Mouse (Mus musculus) urinary bladder, adult 2 months (tissue): ENCODE measurements around the gene Col12a1. TPM values are rescaled to one million over a fixed set of nuclear protein-coding genes. Genes with fewer than 3 reads are reported as not detected.

Experiments used
- DNase-seq: peaks from one replicate; pipeline ENCODE4 v3.0.0; 2022; ENCODE audit warnings: low spot score
- polyA plus RNA-seq: library from polyadenylated mRNA; depleted of rRNA; stranded (reverse); fragments of >200 nt; gene quantifications from 2 replicates; pipeline ENCODE4 v1.2.3, GENCODE M21; 2012; rRNA removed

Col12a1 gene
- 201 and 217 TPM in 2 replicates for polyA plus RNA-seq

- DNase-seq = peak; percentile 54
Measured at GRCm38 (mm10) chr9:79718481-79719370, at the start of gene Col12a1. Gene Col12a1 (minus strand): TSS chr9:79718831.

- no peak for DNase-seq
Measured at GRCm38 (mm10) chr9:79766991-79767545, 48.4 kb upstream of the Col12a1 start.

- no peak for DNase-seq
Measured at GRCm38 (mm10) chr9:79765329-79765728, 46.7 kb upstream of the Col12a1 start.

- DNase-seq = no peak
Measured at GRCm38 (mm10) chr9:79762519-79762918, 43.9 kb upstream of the Col12a1 start.

GRCm38 (mm10) chr9:79760076-79760475, 41.4 kb upstream of the Col12a1 start:
- no peak for DNase-seq

- peak; percentile 88 for DNase-seq
Measured at GRCm38 (mm10) chr9:79759385-79760005, 40.9 kb upstream of the Col12a1 start, which contains the start of gene Cox7a2. Gene Cox7a2 (minus strand): TSS chr9:79759878.

- DNase-seq = no peak
Measured at GRCm38 (mm10) chr9:79755311-79755710, 36.7 kb upstream of the Col12a1 start.

- no peak for DNase-seq
Measured at GRCm38 (mm10) chr9:79751846-79752245, 33.2 kb upstream of the Col12a1 start.

GRCm38 (mm10) chr9:79750709-79751108, 32.1 kb upstream of the Col12a1 start:
- DNase-seq = no peak

GRCm38 (mm10) chr9:79745036-79745435, 26.4 kb upstream of the Col12a1 start:
- DNase-seq = no peak

GRCm38 (mm10) chr9:79735608-79736007, 17.0 kb upstream of the Col12a1 start:
- no peak for DNase-seq

GRCm38 (mm10) chr9:79730301-79730700, 11.7 kb upstream of the Col12a1 start:
- no peak for DNase-seq

GRCm38 (mm10) chr9:79723090-79723489, 4.5 kb upstream of the Col12a1 start:
- no peak for DNase-seq

GRCm38 (mm10) chr9:79721056-79721455, 2.4 kb upstream of the Col12a1 start:
- no peak for DNase-seq

GRCm38 (mm10) chr9:79720143-79720542, 1.5 kb upstream of the Col12a1 start:
- no peak for DNase-seq

- no peak for DNase-seq
Measured at GRCm38 (mm10) chr9:79719451-79719850, 820 bp upstream of the Col12a1 start.

GRCm38 (mm10) chr9:79717836-79718475, 675 bp downstream of the Col12a1 start:
- no peak for DNase-seq

GRCm38 (mm10) chr9:79716909-79717835, 1.5 kb downstream of the Col12a1 start:
- no peak for DNase-seq

- DNase-seq = no peak
Measured at GRCm38 (mm10) chr9:79716496-79716895, 2.1 kb downstream of the Col12a1 start.

- peak; percentile 49 for DNase-seq
Measured at GRCm38 (mm10) chr9:79714471-79715045, 4.1 kb downstream of the Col12a1 start.
